Mouse (Mus musculus): ENCODE data around the gene Mtf1. TPM values are rescaled to one million over a fixed set of nuclear protein-coding genes. Genes with fewer than 3 reads are reported as not detected.

Mtf1 gene
- polyA plus RNA-seq, 1 experiment from 2014 or later: 9.9 TPM

GRCm38 (mm10) chr4:124890831-124891230 lies 88.9 kb downstream of the Mtf1 start:
- Histone ChIP-seq H3K27me3 (ENCODE audit: control insufficient read depth, insufficient read depth, low read depth, low read length) (peaks cover 5% of the 10 kb centered on the region; the same call in 1 of the 2 replicates), H3K9me3 (replicated peaks; ENCODE audit: control insufficient read depth, low read length, poor library complexity, severe bottlenecking) (no peaks in the 10 kb centered on the region), H3K4me3 (ENCODE audit: low read depth, low read length) (no peak overlapping the region), H3K4me1 (ENCODE audit: control insufficient read depth, insufficient read depth, low read length) (peaks cover 15% of the 10 kb centered on the region), H3K4me2 (ENCODE audit: low read length) (no peak overlapping the region), H3K9ac (ENCODE audit: low read depth, low read length) (no peak overlapping the region), H3K27ac (ENCODE audit: low read length) (no peak overlapping the region), H3K36me3 (ENCODE audit: control insufficient read depth, insufficient read depth, low read length) (no peaks in the 10 kb centered on the region)
- WGBS: 79% methylated on average over 5 of the region's 5 CpGs
- no peak for ATAC-seq

DNA sequence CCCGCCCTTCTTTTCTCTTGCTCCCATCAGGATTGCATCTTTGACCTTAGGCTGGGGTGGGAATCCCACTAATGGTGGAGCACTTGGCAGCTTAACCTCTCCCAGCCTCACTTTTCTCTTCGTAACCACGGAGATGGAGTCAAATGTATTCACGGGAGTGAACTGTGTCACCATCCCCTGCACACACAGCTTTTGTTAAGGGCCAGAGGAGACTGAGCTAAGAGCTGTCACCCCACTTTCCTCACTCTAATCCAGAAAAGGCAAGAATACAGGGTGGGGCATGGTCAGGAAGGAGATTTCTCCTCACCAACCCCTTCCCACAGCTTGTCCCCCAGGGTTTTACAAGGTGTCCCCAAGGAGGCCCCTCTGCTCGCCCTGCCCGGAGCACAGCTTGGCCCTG lies 91.9 kb downstream of the Mtf1 start:
- WGBS: 25% methylated on average over 6 of the region's 6 CpGs
- peaks cover 5% of the 10 kb centered on the region; the same call in 1 of the 2 replicates for H3K27me3 ChIP-seq (ENCODE audit: control insufficient read depth, insufficient read depth, low read depth, low read length)
- peaks cover 15% of the 10 kb centered on the region for H3K4me1 ChIP-seq (ENCODE audit: control insufficient read depth, insufficient read depth, low read length)
- H3K9me3 ChIP-seq (replicated peaks; ENCODE audit: control insufficient read depth, low read length, poor library complexity, severe bottlenecking): no peaks in the 10 kb centered on the region
- no peaks in the 10 kb centered on the region for H3K36me3 ChIP-seq (ENCODE audit: control insufficient read depth, insufficient read depth, low read length)
- peak overlapping the region; percentile 56 for H3K4me3 ChIP-seq (ENCODE audit: low read depth, low read length)
- H3K27ac ChIP-seq (ENCODE audit: low read length): no peak overlapping the region
- ATAC-seq: no peak; the same call in 1 of the 2 replicates
- peak overlapping the region; percentile 79 for H3K9ac ChIP-seq (ENCODE audit: low read depth, low read length)
- peak overlapping the region; percentile 76 for H3K4me2 ChIP-seq (ENCODE audit: low read length)

DNA sequence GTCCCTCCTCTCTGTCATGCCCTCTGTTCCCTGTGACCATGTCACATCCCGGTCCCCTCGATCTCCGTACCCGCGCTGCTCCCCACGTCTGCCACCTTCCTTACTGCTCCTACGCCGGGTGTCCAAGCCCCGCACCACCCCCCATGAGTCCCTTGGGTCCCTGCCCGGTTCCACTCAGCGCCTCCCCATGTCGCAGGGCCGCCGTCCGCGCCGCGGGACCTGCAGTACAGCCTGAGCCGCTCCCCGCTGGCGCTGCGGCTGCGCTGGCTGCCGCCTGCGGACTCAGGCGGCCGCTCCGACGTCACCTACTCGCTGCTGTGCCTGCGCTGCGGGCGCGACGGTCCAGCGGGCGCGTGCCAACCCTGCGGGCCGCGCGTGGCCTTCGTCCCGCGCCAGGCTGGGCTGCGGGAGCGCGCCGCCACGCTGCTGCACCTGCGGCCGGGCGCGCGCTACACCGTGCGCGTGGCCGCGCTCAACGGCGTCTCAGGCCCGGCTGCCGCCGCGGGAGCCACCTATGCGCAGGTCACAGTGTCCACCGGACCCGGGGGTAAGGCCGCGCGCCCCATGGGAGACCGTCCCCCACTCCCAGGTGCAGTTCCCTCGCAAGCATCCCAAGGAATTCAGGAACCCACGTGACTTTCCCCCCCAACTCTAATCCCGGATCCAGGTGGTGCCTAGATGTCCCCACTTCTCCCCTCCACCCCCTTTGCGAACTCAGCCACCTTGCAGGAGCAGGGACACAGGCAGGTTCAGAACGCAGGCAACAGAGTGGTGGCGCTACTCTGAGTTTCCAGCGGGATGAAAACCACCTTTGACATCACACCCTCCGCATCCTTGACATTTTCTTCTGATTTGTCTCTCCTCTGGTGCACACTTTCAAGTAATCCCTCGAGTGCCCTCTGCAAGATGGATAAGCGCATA lies 92.9 kb downstream of the Mtf1 start:
- peak; percentile 74 for ATAC-seq
- H3K27ac ChIP-seq (ENCODE audit: low read length): peak overlapping the region; percentile 51; the same call in 1 of the 2 replicates
- no peaks in the 10 kb centered on the region for H3K36me3 ChIP-seq (ENCODE audit: control insufficient read depth, insufficient read depth, low read length)
- H3K9ac ChIP-seq (ENCODE audit: low read depth, low read length): peak overlapping the region; percentile 79
- peak overlapping the region; percentile 76 for H3K4me2 ChIP-seq (ENCODE audit: low read length)
- no peaks in the 10 kb centered on the region for H3K9me3 ChIP-seq (replicated peaks; ENCODE audit: control insufficient read depth, low read length, poor library complexity, severe bottlenecking)
- peak overlapping the region; percentile 56 for H3K4me3 ChIP-seq (ENCODE audit: low read depth, low read length)
- peaks cover 21% of the 10 kb centered on the region for H3K4me1 ChIP-seq (ENCODE audit: control insufficient read depth, insufficient read depth, low read length)
- 1% methylated on average over 82 of the region's 83 CpGs for WGBS
- H3K27me3 ChIP-seq (ENCODE audit: control insufficient read depth, insufficient read depth, low read depth, low read length): peaks cover 5% of the 10 kb centered on the region; the same call in 1 of the 2 replicates

GRCm38 (mm10) chr4:124898428-124898827 lies 96.5 kb downstream of the Mtf1 start:
- Histone ChIP-seq H3K4me1 (ENCODE audit: control insufficient read depth, insufficient read depth, low read length) (peaks cover 27% of the 10 kb centered on the region), H3K27ac (ENCODE audit: low read length) (no peak overlapping the region), H3K36me3 (ENCODE audit: control insufficient read depth, insufficient read depth, low read length) (no peaks in the 10 kb centered on the region), H3K27me3 (ENCODE audit: control insufficient read depth, insufficient read depth, low read depth, low read length) (peaks cover 5% of the 10 kb centered on the region; the same call in 1 of the 2 replicates), H3K4me2 (ENCODE audit: low read length) (no peak overlapping the region), H3K9me3 (replicated peaks; ENCODE audit: control insufficient read depth, low read length, poor library complexity, severe bottlenecking) (no peaks in the 10 kb centered on the region), H3K4me3 (ENCODE audit: low read depth, low read length) (no peak overlapping the region), H3K9ac (ENCODE audit: low read depth, low read length) (no peak overlapping the region)
- 14% methylated on average over 10 of the region's 10 CpGs for WGBS
- no peak for ATAC-seq

Other genes starting within 250 kb of the Mtf1 start
- gene 3100002H09Rik, start 191.3 kb upstream of the Mtf1 start, polyA plus RNA-seq (2015; fragmentation: Nextera tagmentation; extraction: Ambion mirVana): 1.1 and 1.5 TPM in 2 replicates
- gene Pou3f1, start 145.3 kb upstream of the Mtf1 start, polyA plus RNA-seq (2015; fragmentation: Nextera tagmentation; extraction: Ambion mirVana): 12.3 and 14.4 TPM in 2 replicates
- 39.8 and 43.8 TPM in 2 replicates for gene Utp11, start 108.5 kb upstream of the Mtf1 start, polyA plus RNA-seq (2015; fragmentation: Nextera tagmentation; extraction: Ambion mirVana)
- 1.5 and 1.7 TPM in 2 replicates for gene Fhl3, start 101.4 kb upstream of the Mtf1 start, polyA plus RNA-seq (2015; fragmentation: Nextera tagmentation; extraction: Ambion mirVana)
- 98.1 and 106 TPM in 2 replicates for gene Sf3a3, start 87.3 kb upstream of the Mtf1 start, polyA plus RNA-seq (2015; fragmentation: Nextera tagmentation; extraction: Ambion mirVana)
- gene Inpp5b, start 60.3 kb upstream of the Mtf1 start, polyA plus RNA-seq (2015; fragmentation: Nextera tagmentation; extraction: Ambion mirVana): 24.4 and 26.6 TPM in 2 replicates
- gene Yrdc, start 48.6 kb downstream of the Mtf1 start, polyA plus RNA-seq (2015; fragmentation: Nextera tagmentation; extraction: Ambion mirVana): 39.1 and 41.6 TPM in 2 replicates
- gene 1110065P20Rik, start 49.1 kb downstream of the Mtf1 start, polyA plus RNA-seq (2015; fragmentation: Nextera tagmentation; extraction: Ambion mirVana): 81.9 and 94.4 TPM in 2 replicates
- 10.3 and 11.0 TPM in 2 replicates for gene Maneal, start 60.1 kb downstream of the Mtf1 start, polyA plus RNA-seq (2015; fragmentation: Nextera tagmentation; extraction: Ambion mirVana)
- 12.7 and 17.0 TPM in 2 replicates for gene Epha10, start 78.8 kb downstream of the Mtf1 start, polyA plus RNA-seq (2015; fragmentation: Nextera tagmentation; extraction: Ambion mirVana)
- 16.1 and 17.0 TPM in 2 replicates for gene 9930104L06Rik, start 134.9 kb downstream of the Mtf1 start, polyA plus RNA-seq (2015; fragmentation: Nextera tagmentation; extraction: Ambion mirVana)
- gene Cdca8, start 137.2 kb downstream of the Mtf1 start, polyA plus RNA-seq (2015; fragmentation: Nextera tagmentation; extraction: Ambion mirVana): 19.7 and 26.1 TPM in 2 replicates
- gene Rspo1, start 184.3 kb downstream of the Mtf1 start, polyA plus RNA-seq (2015; fragmentation: Nextera tagmentation; extraction: Ambion mirVana): 1.7 and 2.2 TPM in 2 replicates
- gene Gnl2, start 214.5 kb downstream of the Mtf1 start, polyA plus RNA-seq (2015; fragmentation: Nextera tagmentation; extraction: Ambion mirVana): 95.9 and 104 TPM in 2 replicates

Measured in midbrain, embryonic 16.5 days (tissue).